Mouse (Mus musculus) liver, adult 2 months (tissue): Measurements from ENCODE around the gene Cited1. TPM values are rescaled to one million over a fixed set of nuclear protein-coding genes. Genes with fewer than 3 reads are reported as not detected.

Source experiments
- DNase-seq: peaks from one replicate; pipeline ENCODE4 v3.0.0-alpha.2; 2011; ENCODE audit warnings: low read depth, low spot score; ENCODE audit errors: extremely low read depth
- H3K27ac ChIP-seq: fragments of 200-500 bp; replicated peaks from 2 replicates; pipeline ENCODE4 v1.5.1; 2012; ENCODE audit warnings: low read depth, mild to moderate bottlenecking, control low read depth, inconsistent platforms, low read length; ENCODE audit not compliant: insufficient read depth
- H3K27me3 ChIP-seq: fragments of 200-500 bp; 2 replicates; pipeline ENCODE4 v1.6.1; 2012; ENCODE audit warnings: mild to moderate bottlenecking, moderate library complexity, low read length, inconsistent platforms; ENCODE audit not compliant: control insufficient read depth, insufficient read depth
- H3K36me3 ChIP-seq: fragments of 200-500 bp; 2 replicates; pipeline ENCODE4 v1.6.1; 2012; ENCODE audit warnings: low read length, inconsistent platforms; ENCODE audit not compliant: control insufficient read depth, insufficient read depth
- H3K4me1 ChIP-seq: fragments of 200-500 bp; 2 replicates; pipeline ENCODE4 v1.6.1; 2011; ENCODE audit warnings: low read length; ENCODE audit not compliant: control insufficient read depth, insufficient read depth
- H3K4me3 ChIP-seq: fragments of 200-500 bp; 2 replicates; pipeline ENCODE4 v1.5.1; 2011; ENCODE audit warnings: low read depth, mild to moderate bottlenecking, control low read depth, low read length, moderate library complexity; ENCODE audit not compliant: insufficient read depth
- H3K79me2 ChIP-seq: fragments of 200-500 bp; 2 replicates; pipeline ENCODE4 v1.6.1; 2012; ENCODE audit warnings: inconsistent platforms, mild to moderate bottlenecking, low read length, moderate library complexity; ENCODE audit not compliant: control insufficient read depth, insufficient read depth
- H3K9ac ChIP-seq: fragments of 200-500 bp; 2 replicates; pipeline ENCODE4 v1.6.1; 2012; ENCODE audit warnings: low read depth, mild to moderate bottlenecking, control low read depth, inconsistent platforms, low read length
- CTCF ChIP-seq: fragments of 200-500 bp; IDR thresholded peaks from 2 replicates; pipeline ENCODE4 v1.5.1; 2011; ENCODE audit warnings: low read depth, low read length, control low read depth
- POLR2A ChIP-seq: fragments of 200-500 bp; IDR thresholded peaks from 2 replicates; pipeline ENCODE4 v1.6.1; 2011; ENCODE audit warnings: low read length, control low read depth; ENCODE audit not compliant: insufficient read depth; ENCODE audit errors: extremely low read depth
- WGBS: fragments of 180-500 bp; shearing (Covaris S2); methylation state at CpG from one replicate; pipeline ENCODE4 v1.1.7; 2018; 5-methylcytosine and 5-hydroxymethylcytosine counted together
- polyA plus RNA-seq: library from polyadenylated mRNA; depleted of rRNA; stranded (reverse); fragments of >200 nt; gene quantifications from 2 replicates; pipeline ENCODE4 v1.2.3, GENCODE M21; 2012
- total RNA-seq: library from RNA; depleted of rRNA; stranded (reverse); fragments of >200 nt; gene quantifications from 2 replicates; pipeline ENCODE4 v1.2.3, GENCODE M21; 2014

Gene Cited1
- total and polyA plus RNA-seq, 2 experiments: not detected

- Histone ChIP-seq H3K27me3 (peaks cover 9% of the 10 kb centered on the region; the same call in 1 of the 2 replicates), H3K4me1 (0 out of 2 replicates have a peak, but pooled peaks cover 10% of the 10 kb centered on the region), H3K36me3 (no peaks in the 10 kb centered on the region), H3K27ac (no peak overlapping the region), H3K79me2 (no peaks in the 10 kb centered on the region), H3K4me3 (peak overlapping the region; percentile 84), H3K9ac (no peak overlapping the region)
- TF ChIP-seq POLR2A (no peak), CTCF (no peak)
- DNase-seq: no peak
- under 1% methylated on average over 36 of the region's 80 CpGs for WGBS
Measured at GRCm38 (mm10) chrX:102251221-102251936, 602 bp downstream of the Cited1 start.

- Histone ChIP-seq H3K9ac (no peak overlapping the region), H3K4me3 (peak overlapping the region; percentile 84; the same call in 1 of the 2 replicates), H3K36me3 (no peaks in the 10 kb centered on the region), H3K27me3 (peaks cover 9% of the 10 kb centered on the region; the same call in 1 of the 2 replicates), H3K4me1 (0 out of 2 replicates have a peak, but pooled peaks cover 10% of the 10 kb centered on the region), H3K79me2 (no peaks in the 10 kb centered on the region), H3K27ac (no peak overlapping the region)
- TF ChIP-seq POLR2A (no peak), CTCF (no peak)
- WGBS: 1% methylated on average over 23 of the region's 24 CpGs
- no peak for DNase-seq
Measured at GRCm38 (mm10) chrX:102250891-102251170, 1.1 kb downstream of the Cited1 start.

- 0 out of 2 replicates have a peak, but pooled peaks cover 10% of the 10 kb centered on the region for H3K4me1 ChIP-seq
- TF ChIP-seq CTCF: no peak
- no peak for TF ChIP-seq POLR2A
- H3K27me3 ChIP-seq: peaks cover 9% of the 10 kb centered on the region; the same call in 1 of the 2 replicates
- H3K9ac ChIP-seq: no peak overlapping the region
- DNase-seq: no peak
- H3K79me2 ChIP-seq: no peaks in the 10 kb centered on the region
- no peaks in the 10 kb centered on the region for H3K36me3 ChIP-seq
- peak overlapping the region; percentile 84; the same call in 1 of the 2 replicates for H3K4me3 ChIP-seq
- no peak overlapping the region for H3K27ac ChIP-seq
- WGBS: under 1% methylated on average over 57 of the region's 68 CpGs
Measured at GRCm38 (mm10) chrX:102250150-102250890, 1.7 kb downstream of the Cited1 start.

GRCm38 (mm10) chrX:102244334-102244733, 7.6 kb downstream of the Cited1 start:
- 63% methylated on average over 2 of the region's 2 CpGs for WGBS
- Histone ChIP-seq H3K79me2 (no peaks in the 10 kb centered on the region), H3K4me3 (no peak overlapping the region), H3K9ac (no peak overlapping the region), H3K27ac (no peak overlapping the region), H3K4me1 (no peaks in the 10 kb centered on the region), H3K36me3 (no peaks in the 10 kb centered on the region), H3K27me3 (no peaks in the 10 kb centered on the region)
- TF ChIP-seq CTCF: no peak
- no peak for TF ChIP-seq POLR2A
- DNase-seq: no peak

- no peak for TF ChIP-seq POLR2A
- TF ChIP-seq CTCF: peak; percentile 36; the same call in 1 of the 2 replicates
- DNase-seq: peak; percentile 30
- 23% methylated on average over 1 of the region's 1 CpGs for WGBS
- Histone ChIP-seq H3K4me3 (no peak overlapping the region), H3K9ac (no peak overlapping the region), H3K79me2 (no peaks in the 10 kb centered on the region), H3K36me3 (no peaks in the 10 kb centered on the region), H3K4me1 (no peaks in the 10 kb centered on the region), H3K27me3 (no peaks in the 10 kb centered on the region), H3K27ac (no peak overlapping the region)
Measured at GRCm38 (mm10) chrX:102219126-102219525, 32.9 kb downstream of the Cited1 start.
